Comparison of ENCODE assay signal across 8 mouse cellular contexts in genomic region chr9:123923146-123923991, GRCm38 (mm10). TPM values are rescaled to one million over a fixed set of nuclear protein-coding genes. Genes with fewer than 3 reads are reported as not detected.
DNase-seq lines count a peak whose midpoint lies in the region; ATAC-seq lines count a peak whose summit lies in the region.

No protein-coding gene starts in this region.

- under 1% methylated on average over 42 of the region's 53 CpGs for WGBS in forebrain, embryonic 14.5 days
- WGBS in liver, embryonic 12.5 days (ENCODE audit: insufficient replicate concordance) = under 1% methylated on average over 49 of the region's 53 CpGs

- H3K27me3 ChIP-seq in forebrain, embryonic 14.5 days (replicated peaks; ENCODE audit: control insufficient read depth, insufficient read depth, low read length) = no peaks in the 10 kb centered on the region
- no peaks in the 10 kb centered on the region for H3K27me3 ChIP-seq in liver, embryonic 12.5 days (replicated peaks)

- DNase-seq in ovary, postnatal 14 days (ENCODE audit: low spot score) = peak; percentile 7
- no peak for DNase-seq in ovary, adult 18-20 months (ENCODE audit: low spot score)
- DNase-seq in forebrain, embryonic 14.5 days (ENCODE audit: low spot score) = peak; percentile 66
- DNase-seq in induced T-regulatory cell, adult 2 months (ENCODE audit: low read depth) = peak; percentile 90
- peak; percentile 42 for DNase-seq in neural tube, embryonic 10.5 days (ENCODE audit: extremely low spot score, low spot score)
- DNase-seq in thymus, postnatal 0 days (ENCODE audit: low spot score) = peak; percentile 57

- no peaks in the 10 kb centered on the region for H3K9me3 ChIP-seq in forebrain, embryonic 14.5 days (replicated peaks; ENCODE audit: control insufficient read depth, low read length)
- 0 out of 2 replicates have a peak, but pooled peaks cover 3% of the 10 kb centered on the region for H3K9me3 ChIP-seq in liver, embryonic 12.5 days (replicated peaks)

- peak overlapping the region; percentile 56 for H3K4me2 ChIP-seq in forebrain, embryonic 14.5 days (ENCODE audit: low read length)
- peak overlapping the region; percentile 90 for H3K4me2 ChIP-seq in liver, embryonic 12.5 days

- H3K9ac ChIP-seq in forebrain, embryonic 14.5 days (ENCODE audit: low read length) = no peak overlapping the region
- H3K9ac ChIP-seq in liver, embryonic 12.5 days = peak overlapping the region; percentile 79

- H3K4me1 ChIP-seq in brown adipose tissue, adult 24 weeks (ENCODE audit: control insufficient read depth, insufficient read depth, insufficient read length, low read length) = 0 out of 2 replicates have a peak, but pooled peaks cover 7% of the 10 kb centered on the region
- H3K4me1 ChIP-seq in forebrain, embryonic 14.5 days (ENCODE audit: control insufficient read depth, insufficient read depth, low read length) = no peaks in the 10 kb centered on the region
- peaks cover 48% of the 10 kb centered on the region for H3K4me1 ChIP-seq in liver, embryonic 12.5 days

- H3K4me3 ChIP-seq in brown adipose tissue, adult 24 weeks (ENCODE audit: insufficient read depth, low read depth, low read length) = peak overlapping the region; percentile 62
- H3K4me3 ChIP-seq in forebrain, embryonic 14.5 days (ENCODE audit: low read depth, low read length) = peak overlapping the region; percentile 48
- H3K4me3 ChIP-seq in liver, embryonic 12.5 days = peak overlapping the region; percentile 65

- peak overlapping the region; percentile 83 for H3K27ac ChIP-seq in brown adipose tissue, adult 24 weeks (replicated peaks; ENCODE audit: low read depth, low read length)
- H3K27ac ChIP-seq in forebrain, embryonic 14.5 days (ENCODE audit: low read depth, low read length) = peak overlapping the region; percentile 90; the same call in 1 of the 2 replicates
- peak overlapping the region; percentile 97 for H3K27ac ChIP-seq in liver, embryonic 12.5 days

- peak; percentile 1; the same call in 1 of the 2 replicates for ATAC-seq in forebrain, embryonic 14.5 days
- peak; percentile 14 for ATAC-seq in liver, embryonic 12.5 days

- no peaks in the 10 kb centered on the region for H3K36me3 ChIP-seq in forebrain, embryonic 14.5 days (ENCODE audit: control insufficient read depth, insufficient read depth, low read length)
- no peaks in the 10 kb centered on the region for H3K36me3 ChIP-seq in liver, embryonic 12.5 days

RNA-seq across cellular contexts. Expression of gene Ccr1, which starts 45.1 kb away (rescaled TPM):
- 0.54 and 0.59 TPM in 2 replicates for polyA plus RNA-seq in brown adipose tissue, adult 24 weeks (2012; ENCODE audit: insufficient read depth, insufficient read length, missing spikeins)
- 1.0 and 1.1 TPM in 2 replicates for polyA plus RNA-seq in forebrain, embryonic 14.5 days (2014; fragmentation: Nextera tagmentation; extraction: Ambion mirVana)
- polyA plus RNA-seq in liver, embryonic 12.5 days (2016; fragmentation: Nextera tagmentation; extraction: Ambion mirVana) = 1.4 and 1.6 TPM in 2 replicates
- polyA plus RNA-seq in thymus, postnatal 0 days (2015; fragmentation: Nextera tagmentation; extraction: Ambion mirVana) = 3.1 and 3.2 TPM in 2 replicates

RNA-seq across cellular contexts. Expression of gene Ccr1l1, which starts 54.8 kb away (rescaled TPM):
- polyA plus RNA-seq in brown adipose tissue, adult 24 weeks (2012; ENCODE audit: insufficient read depth, insufficient read length, missing spikeins) = not detected in 2 replicates
- not detected in 2 replicates for polyA plus RNA-seq in forebrain, embryonic 14.5 days (2014; fragmentation: Nextera tagmentation; extraction: Ambion mirVana)
- not detected in 2 replicates for polyA plus RNA-seq in liver, embryonic 12.5 days (2016; fragmentation: Nextera tagmentation; extraction: Ambion mirVana)
- not detected in 2 replicates for polyA plus RNA-seq in thymus, postnatal 0 days (2015; fragmentation: Nextera tagmentation; extraction: Ambion mirVana)
